Mouse (Mus musculus): Measurements from ENCODE around the gene Mlec.
"Not testable (repeated sequence)": the region's sequence is repeated elsewhere in the genome, so short reads cannot be mapped to it uniquely, and the experiment has no call there.

Mlec gene

DNA sequence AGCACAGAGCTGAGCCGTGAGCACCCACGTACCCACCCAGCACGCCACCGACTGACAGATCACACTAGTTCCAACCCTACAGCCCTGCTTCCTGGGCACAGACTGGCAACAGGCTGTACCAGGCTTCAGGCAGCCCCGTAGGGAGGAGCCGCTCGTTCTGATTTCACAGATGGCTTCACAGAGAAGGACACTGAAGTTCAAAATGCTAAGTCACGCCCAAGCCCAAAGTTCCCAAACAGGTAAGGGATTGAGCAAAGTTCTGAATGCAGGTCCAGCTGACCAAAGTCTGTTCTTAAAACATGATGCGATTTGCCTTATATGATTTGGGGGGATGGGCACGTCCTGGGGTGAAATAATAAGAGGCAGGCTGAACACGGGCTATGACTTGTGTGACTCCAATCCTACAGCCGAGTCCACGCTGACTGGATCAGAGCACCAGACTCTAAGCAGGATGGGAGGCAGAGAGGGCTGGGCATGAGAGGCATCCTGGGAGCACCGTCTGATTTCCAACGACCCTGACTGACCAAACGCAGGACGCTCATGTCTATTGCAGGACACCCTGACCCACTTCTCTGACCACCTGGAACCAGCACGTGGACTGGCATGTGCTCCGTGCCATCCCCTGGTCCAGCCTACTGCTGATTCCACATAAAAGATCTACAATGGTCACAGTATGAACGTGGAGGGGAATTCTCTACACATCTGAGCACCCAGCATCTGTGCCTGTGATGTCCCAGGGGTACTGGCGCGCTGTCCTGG lies 30.4 kb downstream of the Mlec start:
- in situ Hi-C loops (cut with MboI; ENCODE audit: low sequenced_read_pairs), result no loop called here

DNA sequence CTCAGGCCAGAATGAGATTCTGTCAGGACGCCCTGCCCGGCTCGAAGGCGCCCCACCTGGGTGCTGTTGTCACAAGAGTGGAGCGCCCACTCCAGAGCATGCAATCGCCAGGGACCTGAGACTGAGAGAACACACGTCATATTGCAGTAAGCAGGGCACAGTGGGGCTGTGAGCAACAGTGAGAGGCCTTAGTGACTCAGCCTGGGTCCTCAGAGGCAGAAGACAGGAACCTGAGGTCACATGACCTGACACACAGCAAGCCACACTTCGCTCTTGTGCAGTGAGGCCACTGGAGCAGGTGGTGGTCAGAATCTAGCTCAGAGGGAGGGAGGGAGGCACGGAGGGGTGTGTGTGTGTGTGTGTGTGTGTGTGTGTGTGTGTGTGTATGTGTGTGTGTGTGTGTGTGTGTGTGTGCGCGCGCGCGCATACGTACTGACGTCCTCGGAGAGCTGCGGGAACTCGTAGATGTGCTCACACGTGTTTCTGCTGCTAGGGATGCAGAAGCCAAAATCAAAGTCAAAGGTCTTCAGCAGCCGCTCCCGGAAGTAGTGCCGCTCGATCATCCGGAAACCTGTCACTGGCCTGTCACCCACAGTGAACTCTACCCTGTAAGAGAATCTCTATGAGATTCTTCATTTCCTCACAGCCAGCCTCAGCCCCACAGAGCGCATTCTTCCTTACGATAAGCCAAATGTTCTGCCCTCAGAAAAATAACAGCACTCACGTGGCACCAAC lies 31.2 kb downstream of the Mlec start:
- in situ Hi-C loops (cut with MboI; ENCODE audit: low sequenced_read_pairs), result no loop called here

DNA sequence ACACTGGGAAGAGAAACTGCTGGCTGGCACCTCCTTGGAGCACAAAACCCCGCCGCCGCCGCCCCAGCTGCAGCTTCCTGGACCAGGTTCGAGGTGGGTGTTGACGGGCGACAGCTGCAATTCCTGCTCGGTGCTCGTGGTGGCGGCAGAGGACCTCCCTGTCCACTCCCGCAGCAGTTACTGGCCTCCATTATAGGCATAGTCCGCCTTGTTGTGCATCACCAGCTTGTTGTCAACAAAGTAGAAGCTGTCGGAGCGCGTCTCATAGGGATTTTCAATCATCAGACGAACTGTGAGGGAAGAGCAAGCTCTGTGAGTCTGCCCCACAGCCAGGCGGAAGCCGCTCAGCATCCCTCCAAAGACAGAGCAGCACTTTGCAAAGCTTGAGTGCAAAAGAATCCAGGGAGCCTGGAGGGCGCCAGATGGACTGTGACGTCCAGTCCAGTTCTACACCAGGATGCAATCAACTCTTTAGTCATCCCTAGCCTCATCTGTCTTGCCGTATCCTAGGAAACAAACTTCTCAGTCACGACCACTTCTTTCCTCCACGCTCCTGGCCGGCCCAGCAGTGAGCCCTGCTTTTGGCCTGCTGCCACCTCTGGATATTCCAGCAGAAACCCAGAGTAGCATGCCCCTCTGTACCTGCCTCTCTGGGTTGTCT lies 32.6 kb downstream of the Mlec start:
- in situ Hi-C loops (cut with MboI; ENCODE audit: low sequenced_read_pairs), result no loop called here

DNA sequence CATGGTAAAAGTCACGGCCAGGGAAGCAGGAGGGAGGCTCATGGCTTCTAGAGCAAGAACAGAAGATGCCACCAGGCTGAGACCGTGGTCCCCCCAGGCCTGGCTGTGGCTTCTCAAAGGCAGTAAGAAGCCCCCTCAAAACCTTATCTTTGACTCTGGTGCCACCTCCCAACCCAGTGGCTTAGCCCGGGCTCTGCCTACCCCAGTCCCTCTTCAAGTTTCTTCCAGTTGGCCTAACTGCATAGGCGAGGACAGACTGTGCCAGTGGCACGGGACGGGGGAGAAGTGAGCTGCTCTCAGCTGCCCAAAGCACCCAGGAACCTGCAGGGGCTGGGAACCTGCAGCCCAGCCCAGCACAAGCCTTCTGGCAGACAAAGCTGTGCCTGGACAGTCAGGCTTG lies 33.3 kb downstream of the Mlec start:
- in situ Hi-C loops (cut with MboI; ENCODE audit: low sequenced_read_pairs), result no loop called here

DNA sequence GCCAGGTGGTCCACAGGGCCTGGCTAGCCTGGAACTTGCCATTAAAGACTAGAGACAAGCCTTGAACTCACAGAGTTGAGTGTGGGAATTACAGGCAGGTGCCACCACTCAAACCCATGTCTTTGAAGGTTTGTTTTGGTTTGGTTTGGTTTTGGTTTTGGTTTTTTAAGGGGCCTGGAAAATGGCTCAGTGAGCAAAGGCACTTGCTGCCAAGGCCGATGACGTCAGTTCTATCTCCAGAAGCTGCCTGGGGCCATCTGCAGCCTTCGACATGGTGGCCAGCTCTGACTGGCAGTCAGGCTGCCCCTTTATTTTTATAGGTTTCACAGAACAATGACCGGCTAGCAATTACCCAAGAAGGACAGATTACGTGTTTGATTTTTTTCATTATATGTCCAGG lies 37.0 kb downstream of the Mlec start:
- in situ Hi-C loops (cut with MboI; ENCODE audit: low sequenced_read_pairs), result no loop called here

DNA sequence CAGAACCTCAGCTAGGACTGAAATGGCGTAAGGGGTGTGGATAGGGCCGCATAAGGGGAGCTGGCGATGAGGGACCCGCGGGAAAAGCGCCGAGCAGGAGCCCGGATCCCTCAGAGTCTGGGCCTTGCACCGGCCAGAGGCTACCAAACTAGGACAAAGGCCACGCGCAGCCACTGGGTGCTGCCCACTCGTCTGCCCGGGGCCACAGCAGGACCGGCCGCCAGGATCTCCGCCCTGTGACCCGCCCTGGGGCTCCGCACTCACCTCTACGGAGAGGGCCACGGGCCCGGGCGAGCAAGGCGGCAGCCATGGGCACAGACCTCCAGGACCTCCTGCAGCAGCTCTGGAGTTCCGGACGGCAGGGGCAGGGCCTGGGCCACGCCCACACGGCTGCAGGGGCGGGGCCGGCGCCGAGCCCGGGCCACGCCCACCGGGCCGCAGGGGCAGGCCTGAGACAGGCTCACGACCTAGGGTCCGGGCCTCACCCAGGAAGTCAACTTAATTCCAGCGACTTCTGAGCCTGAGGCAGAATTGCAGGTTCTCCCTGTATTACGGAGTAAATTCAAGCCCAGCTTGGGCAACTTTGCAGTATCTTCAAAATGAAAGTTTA lies 38.9 kb downstream of the Mlec start, which contains the start of gene Acads:
Acads (minus strand) TSS at position 386 of the 610 bp plus-strand sequence.
- in situ Hi-C loops (cut with MboI; ENCODE audit: low sequenced_read_pairs), result no loop called here

DNA sequence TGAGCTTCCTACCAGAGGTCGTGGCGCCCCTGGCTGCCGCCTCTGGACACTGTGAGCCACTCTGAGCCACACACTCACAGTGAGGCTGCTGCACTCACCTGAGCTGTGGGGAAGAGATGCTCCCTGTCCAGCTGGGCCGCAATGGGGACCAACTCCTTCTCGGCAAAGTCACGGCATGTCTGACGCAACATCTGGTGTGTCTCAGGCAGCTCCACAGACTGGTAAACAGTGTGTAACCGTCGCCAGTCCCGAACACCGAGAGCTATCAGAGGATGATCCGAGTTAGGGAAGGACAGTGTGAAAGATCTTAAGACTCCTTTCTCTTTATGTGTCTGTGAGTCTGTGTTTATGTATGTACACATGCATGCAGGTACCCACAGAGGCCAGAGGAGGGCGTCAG lies 40.5 kb downstream of the Mlec start:
- in situ Hi-C loops (cut with MboI; ENCODE audit: low sequenced_read_pairs), result no loop called here

DNA sequence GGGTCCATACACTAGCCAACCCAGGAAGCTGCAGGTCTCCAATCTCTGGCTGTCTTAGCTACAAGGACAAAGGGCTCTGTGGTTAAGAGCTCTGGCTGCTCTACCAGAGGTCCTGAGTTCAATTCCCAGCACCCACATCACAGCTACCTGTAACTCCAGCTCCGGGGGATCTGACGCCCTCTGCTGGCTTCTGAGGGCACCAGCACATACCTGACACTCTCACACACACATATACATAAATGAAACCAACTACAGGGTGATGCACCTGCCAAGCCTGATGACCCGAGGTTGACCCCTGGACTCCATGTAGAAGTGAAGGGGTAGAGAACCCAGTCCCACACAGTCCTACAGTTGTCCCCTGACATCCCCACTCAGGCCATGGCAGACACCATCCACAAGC lies 41.6 kb downstream of the Mlec start:
- in situ Hi-C loops (cut with MboI; ENCODE audit: low sequenced_read_pairs), result no loop called here

DNA sequence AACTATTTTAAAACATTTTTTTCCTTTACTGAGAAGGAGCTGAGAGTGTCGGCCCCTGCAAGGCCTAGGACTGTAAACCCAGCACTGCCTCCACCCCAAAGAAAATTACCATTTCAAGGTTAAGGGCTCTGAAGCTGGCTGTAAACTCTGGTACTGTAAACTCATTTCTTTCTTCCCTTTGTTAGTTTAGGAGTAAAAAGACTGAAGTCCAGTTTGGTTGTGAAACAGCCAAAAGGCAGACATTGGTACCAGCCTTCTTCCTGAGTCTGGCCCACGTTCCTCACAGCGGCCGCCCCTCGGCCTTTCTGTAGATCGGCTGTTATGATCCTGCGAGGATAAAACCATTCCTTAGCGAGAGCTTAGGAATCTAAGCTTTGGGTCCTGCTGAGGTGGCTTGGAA lies 43.5 kb downstream of the Mlec start:
- in situ Hi-C loops (cut with MboI; ENCODE audit: low sequenced_read_pairs), result no loop called here

DNA sequence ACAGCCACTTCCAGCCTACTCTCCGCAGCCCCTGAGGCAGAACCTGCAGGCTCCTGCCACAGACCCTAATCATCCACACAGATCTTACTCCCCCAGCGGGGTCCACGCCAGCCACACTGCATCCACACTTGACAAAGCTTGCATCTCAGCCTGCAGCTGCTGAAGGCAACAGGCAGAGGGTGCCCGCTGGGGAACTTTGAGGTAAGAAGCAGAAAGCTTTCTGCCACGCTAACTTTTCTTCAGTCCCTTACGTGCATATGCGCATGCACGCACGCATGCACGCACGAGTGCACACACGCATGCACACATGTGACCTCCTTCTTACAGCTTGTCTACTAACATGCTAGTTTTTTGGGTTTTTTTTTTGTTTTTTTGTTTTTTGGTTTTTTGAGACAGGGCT lies 44.7 kb downstream of the Mlec start:
- in situ Hi-C loops (cut with MboI; ENCODE audit: low sequenced_read_pairs), result no loop called here

DNA sequence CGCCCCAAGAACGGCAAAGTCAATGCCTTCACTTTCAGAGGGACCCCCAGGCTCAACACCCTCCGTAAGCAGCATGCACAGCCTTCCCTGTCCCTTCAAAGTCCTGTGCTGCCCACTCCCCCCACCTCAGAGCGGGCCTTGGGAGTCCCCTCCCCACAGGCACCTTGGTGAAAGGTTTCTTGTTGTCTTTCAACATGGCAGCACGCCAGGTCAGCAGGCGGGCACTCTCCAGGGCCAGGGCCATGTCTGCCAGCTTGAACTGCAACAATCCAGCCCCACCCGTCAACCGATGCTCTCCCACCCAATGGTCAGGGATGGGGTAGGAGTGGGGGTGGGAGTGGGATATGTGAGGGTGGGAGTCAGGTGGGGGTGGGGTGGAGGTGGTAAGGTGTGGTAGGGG lies 46.8 kb downstream of the Mlec start:
- in situ Hi-C loops (cut with MboI; ENCODE audit: low sequenced_read_pairs), result no loop called here

DNA sequence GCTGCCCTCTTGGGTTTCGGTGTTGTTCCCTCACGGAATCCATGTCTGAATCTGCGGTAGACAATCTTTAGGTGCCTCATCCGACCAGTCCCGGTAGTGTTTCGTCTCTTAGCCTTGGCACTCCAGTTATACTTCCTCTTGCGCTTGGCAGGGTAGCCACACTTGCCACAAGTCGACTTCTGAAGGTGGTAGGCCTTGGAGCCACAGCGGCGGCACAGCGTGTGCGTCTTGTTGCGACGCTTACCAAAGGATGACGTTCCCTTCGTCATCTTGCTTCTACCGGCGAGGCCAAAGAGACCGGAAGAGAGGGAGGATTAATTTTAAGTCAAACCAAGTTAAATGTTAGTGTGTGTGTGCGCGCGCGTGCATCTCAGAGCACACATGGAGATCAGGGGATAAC lies 54.7 kb downstream of the Mlec start:
- in situ Hi-C loops (cut with MboI; ENCODE audit: low sequenced_read_pairs), result not testable (repeated sequence)

DNA sequence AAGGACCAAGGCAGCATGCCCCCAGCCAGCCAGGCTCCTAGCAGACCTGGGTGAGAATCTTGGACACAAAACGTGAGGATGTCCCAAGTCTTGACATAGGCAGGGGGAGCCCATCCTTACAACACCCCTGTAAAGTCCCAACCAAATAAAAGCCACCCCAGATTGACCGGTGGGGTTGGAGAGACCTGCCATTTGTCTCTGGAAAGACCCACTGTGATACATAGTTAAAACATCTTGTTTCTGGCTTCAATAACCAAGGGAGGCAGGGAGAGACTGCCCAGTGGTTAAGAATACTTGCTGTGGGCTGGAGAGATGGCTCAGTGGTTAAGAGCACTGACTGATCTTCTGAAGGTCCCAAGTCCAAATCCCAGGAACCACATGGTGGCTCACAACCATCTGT lies 55.7 kb downstream of the Mlec start:
- in situ Hi-C loops (cut with MboI; ENCODE audit: low sequenced_read_pairs), result no loop called here

DNA sequence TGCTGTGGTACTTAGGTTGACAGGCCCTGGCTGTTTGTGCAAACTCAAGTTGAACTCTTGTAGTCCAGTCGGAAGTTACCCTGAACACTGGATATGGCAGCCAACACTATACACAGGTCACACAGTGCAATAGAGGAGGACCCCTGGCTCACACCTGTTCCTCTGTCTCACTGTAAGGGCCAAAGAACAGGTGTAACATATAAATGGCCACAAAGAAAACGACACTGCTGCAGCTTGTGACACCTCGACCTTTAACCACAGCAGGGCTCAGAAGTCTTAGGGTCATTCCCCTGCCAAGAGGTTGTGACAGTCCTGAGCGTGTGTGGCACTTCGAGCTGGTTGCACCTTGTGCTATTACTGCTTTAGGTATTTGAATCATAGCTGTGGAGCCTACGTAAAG lies 57.5 kb downstream of the Mlec start:
- in situ Hi-C loops (cut with MboI; ENCODE audit: low sequenced_read_pairs), result no loop called here

DNA sequence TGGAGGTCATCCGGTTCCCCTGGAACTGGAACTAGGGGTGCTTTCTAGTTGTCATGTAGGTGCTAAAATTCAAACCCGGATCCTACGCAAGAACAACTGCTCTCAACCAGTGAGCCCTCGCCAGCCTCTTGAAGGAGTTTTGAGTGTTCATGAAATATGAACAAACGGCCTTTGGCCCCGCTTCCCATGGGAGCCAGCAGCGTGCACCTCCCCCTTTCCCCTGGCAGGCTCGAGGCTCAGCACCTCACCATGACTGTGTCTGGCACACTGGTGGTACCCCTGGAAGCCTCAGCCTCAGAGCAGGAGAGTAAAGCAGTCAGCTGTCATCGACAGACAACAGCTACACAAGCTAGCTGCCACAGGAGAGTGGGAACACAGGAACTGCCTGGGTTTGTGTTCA lies 58.0 kb downstream of the Mlec start:
- in situ Hi-C loops (cut with MboI; ENCODE audit: low sequenced_read_pairs), result no loop called here

DNA sequence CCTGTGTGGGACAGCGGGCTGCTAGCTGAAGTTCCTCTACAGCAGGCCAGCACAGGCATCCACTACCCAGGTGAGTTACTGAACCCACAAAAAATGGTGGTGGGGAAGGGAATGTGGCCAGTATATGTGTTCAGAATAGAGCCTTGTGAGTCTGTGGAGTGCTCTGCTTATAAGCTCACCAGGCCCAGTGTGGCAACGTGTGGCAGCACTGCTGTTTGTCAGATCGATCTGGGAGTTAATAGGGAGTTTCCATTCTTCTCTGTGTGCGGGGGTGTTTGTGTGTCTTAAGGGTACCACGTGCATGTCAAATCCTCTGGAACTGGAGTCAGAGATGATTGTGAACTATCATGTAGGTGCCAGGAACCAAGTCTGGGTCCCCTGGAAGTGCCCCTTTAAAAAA lies 58.4 kb downstream of the Mlec start:
- in situ Hi-C loops (cut with MboI; ENCODE audit: low sequenced_read_pairs), result no loop called here

DNA sequence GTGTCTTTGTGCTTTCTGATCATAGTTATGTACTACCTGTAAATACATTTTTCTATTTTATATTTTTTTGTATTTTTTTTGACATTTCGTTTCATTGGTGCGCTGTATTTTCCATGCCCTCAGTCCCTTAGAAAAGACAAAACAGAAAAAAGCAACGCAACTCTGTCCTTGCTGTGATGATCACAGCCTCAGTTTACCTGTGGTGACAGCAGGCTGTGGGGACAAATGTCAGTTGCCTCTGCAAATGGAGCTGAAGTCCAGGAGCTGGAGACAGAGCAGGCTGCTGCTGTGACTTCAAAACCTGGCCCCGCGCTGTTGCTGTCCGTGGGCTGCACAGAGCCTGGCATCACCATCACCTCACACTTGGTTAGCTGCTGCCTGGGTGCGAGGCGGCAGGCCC lies 59.8 kb downstream of the Mlec start, which contains the start of gene Gm10401:
Gm10401 (minus strand) TSS at position 101 of the 400 bp plus-strand sequence.
- in situ Hi-C loops (cut with MboI; ENCODE audit: low sequenced_read_pairs), result no loop called here
